Mouse (Mus musculus) liver, adult 2 months (tissue): ENCODE data around the gene Phtf2.

Experiments used
- CTCF ChIP-seq: fragments of 200-500 bp; IDR thresholded peaks from 2 replicates; pipeline ENCODE4 v1.5.1; 2011; ENCODE audit warnings: low read depth, low read length, control low read depth
- POLR2A ChIP-seq: fragments of 200-500 bp; IDR thresholded peaks from 2 replicates; pipeline ENCODE4 v1.6.1; 2011; ENCODE audit warnings: low read length, control low read depth; ENCODE audit not compliant: insufficient read depth; ENCODE audit errors: extremely low read depth

GRCm38 (mm10) chr5:20791793-20792554 lies 90.0 kb downstream of the Phtf2 start:
- no peak for TF ChIP-seq POLR2A
- TF ChIP-seq CTCF, result no peak
